Mouse (Mus musculus): Measurements from ENCODE around the gene Olfr1160. TPM values are rescaled to one million over a fixed set of nuclear protein-coding genes. Genes with fewer than 3 reads are reported as not detected.

The Olfr1160 gene
- polyA plus RNA-seq, 1 experiment from 2014 or later, result not detected

Other genes with a start within 250 kb of the Olfr1160 start
- gene Olfr152, start 228.8 kb downstream of the Olfr1160 start, polyA plus RNA-seq (2015; fragmentation: Nextera tagmentation; extraction: Ambion mirVana), result not detected in 2 replicates
- not detected in 2 replicates for gene Olfr1143, start 207.7 kb downstream of the Olfr1160 start, polyA plus RNA-seq (2015; fragmentation: Nextera tagmentation; extraction: Ambion mirVana)
- not detected in 2 replicates for gene Olfr1145, start 198.4 kb downstream of the Olfr1160 start, polyA plus RNA-seq (2015; fragmentation: Nextera tagmentation; extraction: Ambion mirVana)
- not detected in 2 replicates for gene Olfr1148, start 177.7 kb downstream of the Olfr1160 start, polyA plus RNA-seq (2015; fragmentation: Nextera tagmentation; extraction: Ambion mirVana)
- gene Olfr1150-ps1, start 164.3 kb downstream of the Olfr1160 start, polyA plus RNA-seq (2015; fragmentation: Nextera tagmentation; extraction: Ambion mirVana), result not detected in 2 replicates
- gene Olfr1151, start 152.4 kb downstream of the Olfr1160 start, polyA plus RNA-seq (2015; fragmentation: Nextera tagmentation; extraction: Ambion mirVana), result not detected in 2 replicates
- not detected in 2 replicates for gene Olfr1152, start 141.8 kb downstream of the Olfr1160 start, polyA plus RNA-seq (2015; fragmentation: Nextera tagmentation; extraction: Ambion mirVana)
- gene Olfr1153, start 113.3 kb downstream of the Olfr1160 start, polyA plus RNA-seq (2015; fragmentation: Nextera tagmentation; extraction: Ambion mirVana), result not detected in 2 replicates
- not detected in 2 replicates for gene Olfr1154, start 103.1 kb downstream of the Olfr1160 start, polyA plus RNA-seq (2015; fragmentation: Nextera tagmentation; extraction: Ambion mirVana)
- gene Olfr1155, start 63.1 kb downstream of the Olfr1160 start, polyA plus RNA-seq (2015; fragmentation: Nextera tagmentation; extraction: Ambion mirVana), result not detected in 2 replicates
- not detected in 2 replicates for gene Olfr1156, start 55.2 kb downstream of the Olfr1160 start, polyA plus RNA-seq (2015; fragmentation: Nextera tagmentation; extraction: Ambion mirVana)
- gene Olfr1157, start 40.0 kb downstream of the Olfr1160 start, polyA plus RNA-seq (2015; fragmentation: Nextera tagmentation; extraction: Ambion mirVana), result not detected in 2 replicates
- gene Olfr74, start 33.6 kb downstream of the Olfr1160 start, polyA plus RNA-seq (2015; fragmentation: Nextera tagmentation; extraction: Ambion mirVana), result not detected in 2 replicates
- gene Olfr1158, start 18.2 kb downstream of the Olfr1160 start, polyA plus RNA-seq (2015; fragmentation: Nextera tagmentation; extraction: Ambion mirVana), result not detected in 2 replicates
- gene Olfr1161, start 14.5 kb upstream of the Olfr1160 start, polyA plus RNA-seq (2015; fragmentation: Nextera tagmentation; extraction: Ambion mirVana), result not detected in 2 replicates
- gene Olfr73, start 29.4 kb upstream of the Olfr1160 start, polyA plus RNA-seq (2015; fragmentation: Nextera tagmentation; extraction: Ambion mirVana), result not detected in 2 replicates
- not detected in 2 replicates for gene Olfr1162, start 42.9 kb upstream of the Olfr1160 start, polyA plus RNA-seq (2015; fragmentation: Nextera tagmentation; extraction: Ambion mirVana)
- gene Olfr1163, start 63.6 kb upstream of the Olfr1160 start, polyA plus RNA-seq (2015; fragmentation: Nextera tagmentation; extraction: Ambion mirVana), result not detected in 2 replicates
- not detected in 2 replicates for gene Olfr1164, start 85.7 kb upstream of the Olfr1160 start, polyA plus RNA-seq (2015; fragmentation: Nextera tagmentation; extraction: Ambion mirVana)
- gene Olfr1166, start 120.0 kb upstream of the Olfr1160 start, polyA plus RNA-seq (2015; fragmentation: Nextera tagmentation; extraction: Ambion mirVana), result not detected in 2 replicates
- gene Olfr1167, start 146.9 kb upstream of the Olfr1160 start, polyA plus RNA-seq (2015; fragmentation: Nextera tagmentation; extraction: Ambion mirVana), result not detected in 2 replicates
- gene Olfr1168, start 173.6 kb upstream of the Olfr1160 start, polyA plus RNA-seq (2015; fragmentation: Nextera tagmentation; extraction: Ambion mirVana), result not detected in 2 replicates
- gene Olfr1170, start 220.1 kb upstream of the Olfr1160 start, polyA plus RNA-seq (2015; fragmentation: Nextera tagmentation; extraction: Ambion mirVana), result not detected in 2 replicates

Data from lung, embryonic 16.5 days (tissue).